Mouse (Mus musculus) heart, postnatal 36 days (tissue): ENCODE results near the gene Hba-a1. TPM values are rescaled to one million over a fixed set of nuclear protein-coding genes. Genes with fewer than 3 reads are reported as not detected.
"Not testable (repeated sequence)": the region's sequence is repeated elsewhere in the genome, so short reads cannot be mapped to it uniquely, and the experiment has no call there.

Source experiments
- DNase-seq, 2 experiments: peaks; one replicate each; pipeline ENCODE4 v3.0.0; 2021 to 2022
- intact Hi-C: fragments of 180-260 bp; cut with DNase I; formaldehyde crosslinking; loops from one replicate; pipeline ENCODE4 v1.15.1; 2025
- total RNA-seq, 2 experiments: library from RNA; stranded (reverse); gene quantifications; 2 replicates each; pipeline ENCODE4 v1.2.3; 2021

Gene Hba-a1
- total RNA-seq, 2 experiments from 2014 or later: 7,538 to 10,107 TPM

DNA sequence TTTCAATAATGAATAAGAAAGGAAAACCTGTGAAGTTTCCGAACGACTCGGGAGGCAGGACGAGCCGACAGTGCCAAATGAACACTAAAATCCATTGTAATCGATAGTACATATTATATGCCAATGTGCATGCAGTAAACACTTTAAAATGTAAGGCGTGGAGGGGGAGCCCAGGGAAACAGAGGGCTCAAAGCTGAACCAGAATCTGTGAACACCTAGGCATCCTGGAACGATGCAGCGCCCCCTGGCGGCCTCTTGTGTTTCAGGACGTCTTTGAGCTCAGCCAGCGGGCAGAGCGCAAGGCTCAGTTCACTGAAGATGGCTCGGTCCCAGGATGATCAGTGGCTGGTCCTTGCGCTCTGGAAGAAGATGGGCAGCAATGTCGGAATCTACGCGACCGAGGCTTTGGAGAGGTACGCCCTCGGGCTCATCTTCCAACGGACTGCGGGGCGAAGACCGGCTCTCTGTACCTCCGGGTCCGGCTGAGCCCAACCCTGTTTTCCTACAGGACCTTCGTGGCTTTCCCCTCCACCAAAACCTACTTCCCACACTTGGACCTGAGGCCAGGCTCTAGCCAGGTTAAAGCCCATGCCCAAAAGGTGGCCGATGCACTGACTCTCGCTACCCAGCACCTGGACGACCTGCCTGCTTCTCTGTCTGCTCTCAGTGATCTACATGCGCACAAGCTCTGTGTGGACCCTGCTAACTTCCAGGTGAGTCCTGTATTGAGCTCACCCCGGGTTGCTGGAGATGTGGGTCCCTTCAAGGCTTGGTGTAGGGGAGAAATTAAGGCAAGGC, 3.6 kb downstream of the Hba-a1 start, which contains the start of gene Hbq1b:
TSS of gene Hbq1b (plus strand) at position 271 of the 798 bp plus-strand sequence.
- peak; percentile 76 to 80 for DNase-seq
- intact Hi-C loops: loop anchor here (1.0 to 5.0 kb wide), 2 partner anchors 50 to 105 kb away; no protein-coding TSS in a partner anchor

DNA sequence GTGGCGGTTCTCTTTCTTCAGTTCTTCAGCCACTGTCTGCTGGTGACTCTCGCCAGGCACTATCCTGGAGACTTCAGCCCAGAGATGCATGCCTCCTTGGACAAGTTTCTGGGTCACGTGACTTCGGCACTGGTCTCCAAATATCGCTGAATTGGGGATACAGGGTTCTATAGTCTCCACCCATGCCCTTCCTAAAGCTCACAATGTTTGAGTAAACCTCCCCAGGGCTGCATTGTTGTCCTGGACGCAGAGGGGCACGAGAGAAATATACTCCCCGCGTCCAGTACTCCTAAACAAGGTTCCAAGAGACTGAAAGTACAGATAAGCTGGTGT, 4.1 kb downstream of the Hba-a1 start:
- intact Hi-C loops: loop anchor here (5.0 kb wide), 1 partner anchor 50 kb away; no protein-coding TSS in a partner anchor
- no peak for DNase-seq

DNA sequence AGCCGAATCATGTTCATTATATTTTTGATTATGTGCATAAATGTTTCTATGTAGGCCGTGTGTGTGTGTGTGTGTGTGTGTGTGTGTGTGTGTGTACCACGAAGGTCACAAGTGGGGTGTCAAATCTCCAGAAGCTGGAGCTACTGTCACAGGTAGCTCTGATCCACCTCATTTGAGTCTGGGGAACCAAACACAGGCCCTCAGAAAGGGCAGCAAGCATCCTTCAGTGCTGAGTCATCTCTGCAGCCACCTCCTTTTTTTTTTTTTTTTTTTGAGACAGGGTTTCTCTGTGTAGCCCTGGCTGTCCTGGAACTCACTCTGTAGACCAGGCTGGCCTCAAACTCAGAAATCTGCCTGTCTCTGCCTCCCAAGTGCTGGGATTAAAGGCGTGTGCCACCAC, 9.5 kb downstream of the Hba-a1 start:
- DNase-seq, intact Hi-C loops: not testable (repeated sequence)

- intact Hi-C loops, DNase-seq: not testable (repeated sequence)
Measured at GRCm38 (mm10) chr11:32293479-32293878, 10.2 kb downstream of the Hba-a1 start.

DNA sequence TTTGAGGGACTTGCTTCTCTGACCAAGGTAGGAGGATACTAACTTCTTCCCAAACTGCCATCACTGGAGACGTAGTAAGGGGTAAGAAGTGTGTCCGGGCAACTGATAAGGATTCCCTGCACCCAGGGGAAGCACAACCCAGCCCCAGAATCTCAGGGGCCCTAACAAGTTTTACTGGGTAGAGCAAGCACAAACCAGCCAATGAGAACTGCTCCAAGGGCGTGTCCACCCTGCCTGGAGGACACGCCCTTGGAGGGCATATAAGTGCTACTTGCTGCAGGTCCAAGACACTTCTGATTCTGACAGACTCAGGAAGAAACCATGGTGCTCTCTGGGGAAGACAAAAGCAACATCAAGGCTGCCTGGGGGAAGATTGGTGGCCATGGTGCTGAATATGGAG, 12.9 kb downstream of the Hba-a1 start, which contains the start of gene Hba-a2:
TSS of gene Hba-a2 (plus strand) at position 287 of the 400 bp plus-strand sequence.
- intact Hi-C loops, DNase-seq: not testable (repeated sequence)

DNA sequence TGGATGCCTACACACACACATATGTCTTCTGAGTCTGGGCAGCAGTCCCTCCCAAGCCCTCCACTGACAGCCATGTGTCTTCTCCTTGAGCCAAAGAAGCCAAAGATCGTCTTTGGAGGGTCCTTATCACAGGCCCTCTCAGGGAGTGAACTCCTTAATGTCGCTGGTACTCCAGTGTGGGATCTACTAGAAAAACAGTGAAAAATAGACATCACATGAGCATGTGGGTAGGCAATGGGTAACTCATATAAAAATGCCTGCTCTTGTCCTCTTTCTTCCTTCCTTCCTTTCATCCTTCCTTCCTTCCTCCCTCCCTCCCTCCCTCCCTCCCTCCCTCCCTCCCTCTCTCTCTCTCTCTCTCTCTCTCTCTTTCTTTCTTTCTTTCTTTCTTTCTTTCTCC, 14.1 kb downstream of the Hba-a1 start:
- DNase-seq, intact Hi-C loops: not testable (repeated sequence)

GRCm38 (mm10) chr11:32297866-32298531, 14.7 kb downstream of the Hba-a1 start:
- intact Hi-C loops: no loop called here
- no peak for DNase-seq

DNA sequence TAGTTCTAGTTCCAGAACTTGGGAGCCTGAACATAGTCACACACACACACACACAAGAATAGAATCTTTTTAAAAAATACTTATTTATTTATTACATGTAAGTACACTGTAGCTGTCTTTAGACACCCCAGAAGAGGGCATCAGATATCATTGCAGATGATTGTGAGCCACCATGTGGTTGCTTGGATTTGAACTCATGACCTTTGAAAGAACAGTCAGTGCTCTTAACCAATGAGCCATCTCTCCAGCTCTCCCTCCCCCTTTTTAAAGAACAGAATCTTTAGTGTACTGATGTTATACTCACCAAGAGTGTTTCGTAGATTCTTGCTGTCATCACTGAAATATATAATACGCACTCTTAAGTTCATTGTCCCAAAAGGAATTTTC, 15.2 kb downstream of the Hba-a1 start:
- DNase-seq: no peak
- intact Hi-C loops: no loop called here

DNA sequence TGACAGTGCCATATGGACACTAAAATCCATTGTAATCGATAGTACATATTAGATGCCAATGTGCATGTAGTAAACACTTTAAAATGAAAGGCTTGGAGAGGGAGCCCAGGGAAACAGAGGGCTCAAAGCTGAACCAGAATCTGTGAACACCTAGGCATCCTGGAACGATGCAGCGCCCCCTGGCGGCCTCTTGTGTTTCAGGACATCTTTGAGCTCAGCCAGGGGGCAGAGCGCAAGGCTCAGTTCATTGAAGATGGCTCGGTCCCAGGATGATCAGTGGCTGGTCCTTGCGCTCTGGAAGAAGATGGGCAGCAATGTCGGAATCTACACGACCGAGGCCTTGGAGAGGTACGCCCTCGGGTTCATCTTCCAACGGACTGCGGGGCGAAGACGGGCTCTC, 16.6 kb downstream of the Hba-a1 start, which contains the start of gene Hbq1a:
TSS of gene Hbq1a (plus strand) at position 205 of the 400 bp plus-strand sequence.
- intact Hi-C loops: loop anchor here (2.0 to 5.0 kb wide), 2 partner anchors 19 to 118 kb away; no protein-coding TSS in a partner anchor

GRCm38 (mm10) chr11:32300279-32301267, 17.3 kb downstream of the Hba-a1 start:
- intact Hi-C loops: loop anchor here (2.0 to 5.0 kb wide), 2 partner anchors 18 to 118 kb away; no protein-coding TSS in a partner anchor
- DNase-seq: no peak

More for the DNA sequence above, 16.6 kb downstream of the Hba-a1 start, which contains the start of gene Hbq1a:
- DNase-seq: peak; percentile 51 to 61

DNA sequence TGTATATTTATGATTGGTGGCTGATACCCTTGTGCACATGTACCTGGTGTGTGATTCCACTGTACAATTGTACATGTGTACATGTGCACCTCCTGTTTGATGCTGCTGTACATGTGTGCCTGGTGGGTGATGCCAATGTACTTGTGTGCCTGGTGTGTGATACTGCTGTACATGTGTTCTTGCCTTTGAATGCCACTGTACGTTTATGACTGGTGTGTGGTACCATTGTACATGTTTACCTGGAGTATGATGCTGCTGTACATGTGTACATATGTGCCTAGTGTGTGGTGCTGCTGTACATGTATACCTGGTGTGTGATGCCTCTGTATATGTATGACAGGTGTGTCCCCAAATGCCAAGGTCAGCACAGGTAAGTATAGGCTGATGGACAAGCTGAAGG, 18.2 kb downstream of the Hba-a1 start:
- no peak for DNase-seq
- intact Hi-C loops: loop anchor here (2.0 to 5.0 kb wide), 2 partner anchors 17 to 119 kb away; no protein-coding TSS in a partner anchor

GRCm38 (mm10) chr11:32302824-32303419, 19.6 kb downstream of the Hba-a1 start:
- peak; percentile 13 to 17 for DNase-seq
- intact Hi-C loops: loop anchor here (5.0 kb wide), 1 partner anchor 121 kb away; no protein-coding TSS in a partner anchor

DNA sequence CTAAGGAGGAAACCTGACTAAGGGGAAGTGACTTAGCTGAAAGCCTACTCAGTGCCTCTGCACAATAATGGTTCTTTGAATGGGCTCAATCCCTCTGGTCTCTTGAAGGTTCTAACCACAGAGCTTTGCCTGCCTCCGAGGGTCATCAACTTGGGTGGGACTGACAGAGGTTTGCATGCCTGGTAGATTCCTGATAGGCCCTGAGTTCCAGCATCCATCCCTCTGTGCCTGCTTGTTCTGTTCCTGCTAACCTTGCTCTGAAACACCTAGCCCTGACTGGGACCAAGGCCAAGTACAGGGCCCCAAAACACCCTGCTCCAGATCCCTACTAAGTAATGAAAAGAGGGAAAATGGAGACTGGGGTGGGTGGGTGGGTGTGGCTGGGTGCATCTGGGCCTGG, 20.1 kb downstream of the Hba-a1 start:
- no peak for DNase-seq
- intact Hi-C loops: loop anchor here (5.0 kb wide), 1 partner anchor 121 kb away; no protein-coding TSS in a partner anchor

DNA sequence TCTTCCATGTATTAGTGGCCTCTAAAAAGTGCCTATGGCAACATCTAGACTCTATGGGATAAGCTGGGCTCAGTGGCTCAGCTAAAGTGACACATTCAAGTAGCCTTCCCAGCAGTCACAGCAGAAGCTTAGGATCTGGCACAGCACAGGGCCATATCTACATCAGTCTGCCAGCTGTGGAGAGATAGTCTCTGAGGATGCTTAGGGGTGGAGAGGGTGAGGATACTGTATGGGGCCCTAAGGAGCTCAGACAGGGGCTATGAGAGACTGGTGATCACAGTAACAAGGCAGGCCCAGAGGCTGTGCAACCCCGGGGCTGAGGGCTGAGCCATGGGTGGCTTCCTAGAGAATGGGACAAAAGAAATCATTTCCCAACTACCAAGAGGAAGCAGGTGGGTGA, 23.7 kb downstream of the Hba-a1 start:
- intact Hi-C loops: no loop called here
- DNase-seq: no peak

DNA sequence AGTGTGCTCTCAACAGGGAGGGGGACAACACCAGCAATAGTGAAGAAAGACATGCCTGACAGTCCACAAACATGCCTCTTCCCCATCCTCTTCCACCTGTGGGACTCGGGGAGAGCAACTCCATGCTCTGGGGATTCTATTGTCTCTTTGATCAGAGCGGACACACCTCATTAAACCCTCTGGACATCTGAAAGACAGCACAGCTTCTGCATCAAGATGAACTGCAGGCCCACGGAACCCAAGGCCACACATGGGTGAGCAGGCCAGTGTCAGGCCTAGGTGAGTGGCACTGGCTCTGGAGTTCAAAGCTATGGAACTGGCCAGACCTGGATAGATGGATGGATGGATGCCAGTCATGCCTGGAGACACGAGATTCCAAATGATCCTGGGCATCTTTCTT, 26.1 kb downstream of the Hba-a1 start:
- intact Hi-C loops: no loop called here
- no peak for DNase-seq

- intact Hi-C loops: no loop called here
- no peak for DNase-seq
Measured at GRCm38 (mm10) chr11:32309928-32310327, 26.6 kb downstream of the Hba-a1 start.

- intact Hi-C loops: no loop called here
- DNase-seq: no peak
Measured at GRCm38 (mm10) chr11:32316009-32316408, 32.7 kb downstream of the Hba-a1 start.

DNA sequence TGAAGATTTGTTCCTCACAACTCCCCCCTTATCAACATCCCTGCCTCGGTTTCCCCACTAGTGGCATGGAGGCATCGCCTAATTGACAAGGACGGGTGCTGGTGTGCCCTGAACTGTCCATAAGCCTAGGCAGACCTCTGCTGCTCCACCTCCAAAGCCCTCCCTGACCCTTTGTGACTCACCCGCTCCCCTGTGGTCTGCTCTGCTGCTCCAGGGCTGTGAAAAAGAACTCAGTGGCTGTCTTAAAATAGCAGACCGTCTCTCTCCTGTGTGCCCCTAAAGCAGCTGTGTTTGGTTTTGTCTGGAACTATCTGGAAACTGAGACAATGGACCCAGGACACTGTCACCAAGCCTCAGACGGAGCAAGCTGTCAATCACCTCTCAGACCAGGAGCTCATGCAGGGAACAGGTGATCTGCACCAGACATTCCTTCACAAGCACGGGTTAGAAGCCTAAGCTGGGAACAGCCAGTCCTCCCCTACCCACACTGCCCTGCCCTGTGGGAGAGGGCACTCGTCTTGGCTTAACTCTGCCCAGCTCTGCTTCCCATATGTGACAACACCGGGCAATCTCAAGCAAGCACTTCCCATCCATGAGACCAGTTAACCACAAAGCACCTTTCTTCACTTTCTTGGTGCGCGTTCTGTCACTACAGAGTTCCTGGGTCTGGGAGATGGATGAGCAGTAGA, 37.3 kb downstream of the Hba-a1 start:
- intact Hi-C loops: no loop called here

GRCm38 (mm10) chr11:32321196-32321565, 37.9 kb downstream of the Hba-a1 start:
- intact Hi-C loops: no loop called here
- peak; percentile 43 to 67 for DNase-seq

More for the DNA sequence above, 37.3 kb downstream of the Hba-a1 start:
- DNase-seq: no peak
